ENCODE assay signal across 8 mouse cellular contexts in the genomic region with DNA sequence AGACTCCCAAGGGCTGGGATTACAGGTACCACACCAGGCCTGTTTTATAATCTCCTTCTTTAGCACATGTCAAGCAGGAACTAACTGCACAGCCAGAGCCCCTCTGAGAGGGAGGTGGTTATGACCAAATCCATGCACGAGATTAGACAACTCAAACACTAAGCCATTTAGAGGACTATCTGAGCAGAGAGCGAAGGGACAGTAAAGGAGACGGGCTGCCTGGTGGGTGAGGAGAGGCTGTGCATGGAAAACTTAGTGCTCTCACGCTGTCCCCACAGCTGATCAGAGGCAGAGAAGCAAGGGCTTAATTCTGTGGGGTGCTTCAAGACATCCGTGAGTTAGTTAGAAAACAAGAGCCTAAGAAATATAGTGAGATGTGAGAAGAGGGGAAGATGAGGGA. TPM values are rescaled to one million over a fixed set of nuclear protein-coding genes. Genes with fewer than 3 reads are reported as not detected.
DNase-seq lines count a peak whose midpoint lies in the region; ATAC-seq and TF ChIP-seq lines count a peak whose summit lies in the region.

No protein-coding gene starts in this region.

- H3K27me3 ChIP-seq in lung, postnatal 0 days (replicated peaks; ENCODE audit: insufficient read depth, low read length), result no peaks in the 10 kb centered on the region
- H3K27me3 ChIP-seq in limb, embryonic 12.5 days, result no peaks in the 10 kb centered on the region
- H3K27me3 ChIP-seq in stomach, embryonic 14.5 days (ENCODE audit: control insufficient read depth, insufficient read depth, low read length), result no peaks in the 10 kb centered on the region

- H3K9ac ChIP-seq in lung, postnatal 0 days (replicated peaks; ENCODE audit: low read depth), result no peak overlapping the region
- peak overlapping the region; percentile 52; the same call in 1 of the 2 replicates for H3K9ac ChIP-seq in limb, embryonic 12.5 days (replicated peaks)
- 0 out of 2 replicates have a peak overlapping the region, but pooled peaks have one; percentile 14 for H3K9ac ChIP-seq in stomach, embryonic 14.5 days (replicated peaks; ENCODE audit: low read depth, low read length)

- peak; percentile 24; the same call in 1 of the 2 replicates for ATAC-seq in lung, postnatal 0 days
- no peak for ATAC-seq in limb, embryonic 12.5 days (ENCODE audit: insufficient number of reproducible peaks, insufficient read depth, low FRiP score, low TSS enrichment, low read depth)
- no peak for ATAC-seq in stomach, embryonic 14.5 days (ENCODE audit: insufficient number of reproducible peaks, insufficient read depth, low FRiP score, low read depth)

- no peaks in the 10 kb centered on the region for H3K36me3 ChIP-seq in lung, postnatal 0 days (ENCODE audit: insufficient read depth, low read length)
- peaks cover 10% of the 10 kb centered on the region for H3K36me3 ChIP-seq in limb, embryonic 12.5 days
- H3K36me3 ChIP-seq in stomach, embryonic 14.5 days (ENCODE audit: control insufficient read depth, insufficient read depth, low read length), result no peaks in the 10 kb centered on the region

- no peak for TF ChIP-seq CTCF in lung, postnatal 0 days (IDR thresholded peaks at IDR 0.05)

- no peaks in the 10 kb centered on the region for H3K9me3 ChIP-seq in lung, postnatal 0 days (ENCODE audit: low read length)
- H3K9me3 ChIP-seq in limb, embryonic 12.5 days, result no peaks in the 10 kb centered on the region
- no peaks in the 10 kb centered on the region for H3K9me3 ChIP-seq in stomach, embryonic 14.5 days (ENCODE audit: control insufficient read depth, low read depth, low read length)

- no peak for TF ChIP-seq EP300 in lung, postnatal 0 days (IDR thresholded peaks at IDR 0.05)

- H3K4me3 ChIP-seq in lung, postnatal 0 days (ENCODE audit: low read depth, low read length), result peak overlapping the region; percentile 23; the same call in 1 of the 2 replicates
- peak overlapping the region; percentile 38 for H3K4me3 ChIP-seq in limb, embryonic 12.5 days (replicated peaks)
- peak overlapping the region; percentile 27 for H3K4me3 ChIP-seq in stomach, embryonic 14.5 days (ENCODE audit: low read depth, low read length)

- peak overlapping the region; percentile 58 for H3K4me2 ChIP-seq in lung, postnatal 0 days (replicated peaks; ENCODE audit: low read depth, low read length)
- H3K4me2 ChIP-seq in limb, embryonic 12.5 days, result peak overlapping the region; percentile 68
- peak overlapping the region; percentile 62 for H3K4me2 ChIP-seq in stomach, embryonic 14.5 days (replicated peaks; ENCODE audit: low read depth, low read length)

- no peak overlapping the region for H3K27ac ChIP-seq in lung, postnatal 0 days (ENCODE audit: low read length)
- no peak overlapping the region for H3K27ac ChIP-seq in limb, embryonic 12.5 days
- no peak overlapping the region for H3K27ac ChIP-seq in stomach, embryonic 14.5 days (ENCODE audit: low read length)

- DNase-seq in cerebellum, adult 9-11 months, result peak; percentile 24
- no peak for DNase-seq in cerebellum, adult 11-12 months
- no peak for DNase-seq in lung, postnatal 0 days (ENCODE audit: low spot score)
- DNase-seq in lung, postnatal 14 days, result no peak
- no peak for DNase-seq in right cerebral cortex, postnatal 4 days
- no peak for DNase-seq in frontal cortex, postnatal 25 days (ENCODE audit: low spot score in 2 of 2)

- H3K4me1 ChIP-seq in lung, postnatal 0 days (ENCODE audit: insufficient read depth, low read depth, low read length), result 0 out of 2 replicates have a peak, but pooled peaks cover 3% of the 10 kb centered on the region
- peaks cover 18% of the 10 kb centered on the region for H3K4me1 ChIP-seq in limb, embryonic 12.5 days (replicated peaks)
- H3K4me1 ChIP-seq in stomach, embryonic 14.5 days (ENCODE audit: control insufficient read depth, insufficient read depth, low read length), result 0 out of 2 replicates have a peak, but pooled peaks cover 8% of the 10 kb centered on the region

- WGBS in lung, postnatal 0 days, result 15% methylated on average over 5 of the region's 5 CpGs
- WGBS in limb, embryonic 12.5 days, result 29% methylated on average over 5 of the region's 5 CpGs
- WGBS in stomach, embryonic 14.5 days, result 20% methylated on average over 5 of the region's 5 CpGs

RNA-seq across cellular contexts. Expression of a gene that starts 30.9 kb away (rescaled TPM):
- 0.14 and 0.23 TPM in 2 replicates for polyA plus RNA-seq in lung, postnatal 0 days (2015; fragmentation: Nextera tagmentation; extraction: Ambion mirVana)
- polyA plus RNA-seq in limb, embryonic 12.5 days (2016; fragmentation: Nextera tagmentation; extraction: Ambion mirVana), result 3.6 and 6.8 TPM in 2 replicates
- 2.6 and 3.9 TPM in 2 replicates for polyA plus RNA-seq in stomach, embryonic 14.5 days (2014; fragmentation: Nextera tagmentation; extraction: Ambion mirVana)

RNA-seq across cellular contexts. Expression of a gene that starts 31.0 kb away (rescaled TPM):
- 4.5 and 4.9 TPM in 2 replicates for polyA plus RNA-seq in lung, postnatal 0 days (2015; fragmentation: Nextera tagmentation; extraction: Ambion mirVana)
- polyA plus RNA-seq in limb, embryonic 12.5 days (2016; fragmentation: Nextera tagmentation; extraction: Ambion mirVana), result 12.3 and 12.8 TPM in 2 replicates
- polyA plus RNA-seq in stomach, embryonic 14.5 days (2014; fragmentation: Nextera tagmentation; extraction: Ambion mirVana), result 7.8 and 9.2 TPM in 2 replicates

RNA-seq across cellular contexts. Expression of a gene that starts 49.6 kb away (rescaled TPM):
- polyA plus RNA-seq in lung, postnatal 0 days (2015; fragmentation: Nextera tagmentation; extraction: Ambion mirVana), result 0.33 and 0.40 TPM in 2 replicates
- polyA plus RNA-seq in limb, embryonic 12.5 days (2016; fragmentation: Nextera tagmentation; extraction: Ambion mirVana), result 0.13 TPM in 2 replicates
- 0.72 and 0.81 TPM in 2 replicates for polyA plus RNA-seq in stomach, embryonic 14.5 days (2014; fragmentation: Nextera tagmentation; extraction: Ambion mirVana)

RNA-seq across cellular contexts. Expression of a gene that starts 58.7 kb away (rescaled TPM):
- polyA plus RNA-seq in lung, postnatal 0 days (2015; fragmentation: Nextera tagmentation; extraction: Ambion mirVana), result 27.9 and 31.0 TPM in 2 replicates
- polyA plus RNA-seq in limb, embryonic 12.5 days (2016; fragmentation: Nextera tagmentation; extraction: Ambion mirVana), result 42.9 and 44.5 TPM in 2 replicates
- polyA plus RNA-seq in stomach, embryonic 14.5 days (2014; fragmentation: Nextera tagmentation; extraction: Ambion mirVana), result 22.5 and 23.9 TPM in 2 replicates
